Mouse (Mus musculus) CH12.LX (cell line): ENCODE data around the gene Pam16. TPM values are rescaled to one million over a fixed set of nuclear protein-coding genes. Genes with fewer than 3 reads are reported as not detected.
"Not testable (repeated sequence)": the region's sequence is repeated elsewhere in the genome, so short reads cannot be mapped to it uniquely, and the experiment has no call there.

Experiments used
- DNase-seq: peaks from one replicate; pipeline ENCODE4 v3.0.0-alpha.2; 2013; ENCODE audit errors: extremely low read depth
- H3K27ac ChIP-seq: 2 replicates; pipeline ENCODE4 v1.5.1; 2012; ENCODE audit warnings: low read depth, mild to moderate bottlenecking, control low read depth, moderate library complexity; ENCODE audit not compliant: insufficient read depth
- H3K27me3 ChIP-seq: replicated peaks from 2 replicates; pipeline ENCODE3; 2012; ENCODE audit warnings: inconsistent platforms
- H3K36me3 ChIP-seq, 2 experiments: replicated peaks in 1 of 2; 2 replicates each; pipeline versions ENCODE3 to v1.6.1; 2012; ENCODE audit warnings: inconsistent platforms in 1 of 2, low read length in 1 of 2, mild to moderate bottlenecking in 1 of 2, mixed read lengths in 1 of 2, moderate library complexity in 1 of 2; ENCODE audit not compliant: control insufficient read depth in 1 of 2, insufficient read depth in 1 of 2
- H3K4me1 ChIP-seq, 2 experiments: 2 replicates each; pipeline ENCODE4 v1.6.1; 2012; ENCODE audit warnings: inconsistent platforms in 1 of 2, moderate library complexity in 1 of 2; ENCODE audit not compliant: insufficient read depth in 2 of 2, control insufficient read depth in 1 of 2
- H3K4me2 ChIP-seq: 2 replicates; pipeline ENCODE4 v1.6.1; 2012; ENCODE audit warnings: low read depth, mild to moderate bottlenecking, control low read depth; ENCODE audit not compliant: poor library complexity, insufficient read depth, severe bottlenecking
- H3K4me3 ChIP-seq, 3 experiments: fragments of 150-350 bp in 1 of 3; sonication (generic) in 1 of 3; replicated peaks in 1 of 3; 2 replicates each; pipeline versions ENCODE3 to v1.5.1; 2011 to 2012; ENCODE audit warnings: low read depth in 2 of 3, low read length in 2 of 3, mild to moderate bottlenecking in 2 of 3, moderate library complexity in 2 of 3, control low read depth in 1 of 3, improper control_type of control experiment in 1 of 3, inconsistent platforms in 1 of 3, mixed read lengths in 1 of 3; ENCODE audit not compliant: poor library complexity in 1 of 3
- H3K79me2 ChIP-seq: replicated peaks from 2 replicates; pipeline ENCODE4 v1.6.1; 2012; ENCODE audit warnings: mild to moderate bottlenecking, moderate library complexity; ENCODE audit not compliant: control insufficient read depth, poor library complexity, insufficient read depth, severe bottlenecking; ENCODE audit errors: extremely low read depth
- H3K9ac ChIP-seq: 2 replicates; pipeline ENCODE4 v1.6.1; 2012; ENCODE audit warnings: low read depth, mild to moderate bottlenecking, control low read depth, moderate library complexity; ENCODE audit not compliant: insufficient read depth
- H3K9me3 ChIP-seq: replicated peaks from 2 replicates; pipeline ENCODE3; 2012; ENCODE audit warnings: low read length, inconsistent platforms, mixed read lengths
- BHLHE40 ChIP-seq: IDR thresholded peaks from 2 replicates; pipeline ENCODE4 v1.6.1; 2011; ENCODE audit warnings: mild to moderate bottlenecking, low read depth, low read length, improper control_type of control experiment
- CHD2 ChIP-seq: IDR thresholded peaks from 2 replicates; pipeline ENCODE4 v1.6.1; 2011; ENCODE audit warnings: low read length, improper control_type of control experiment
- CTCF ChIP-seq, 2 experiments: IDR thresholded peaks in 1 of 2; conservative IDR thresholded peaks in 1 of 2; 2 replicates each; pipeline ENCODE4 v1.5.1; 2011 to 2012; ENCODE audit warnings: low read depth in 2 of 2, low read length in 2 of 2, improper control_type of control experiment in 1 of 2, inconsistent platforms in 1 of 2, mild to moderate bottlenecking in 1 of 2, moderate library complexity in 1 of 2
- E2F4 ChIP-seq: IDR thresholded peaks from 2 replicates; pipeline ENCODE4 v1.6.1; 2011; ENCODE audit warnings: low read depth, low read length, improper control_type of control experiment; ENCODE audit not compliant: insufficient replicate concordance
- EP300 ChIP-seq: IDR thresholded peaks from 2 replicates; pipeline ENCODE4 v1.6.1; 2011; ENCODE audit warnings: low read length, improper control_type of control experiment
- ETS1 ChIP-seq: conservative IDR thresholded peaks from 2 replicates; pipeline ENCODE4 v1.6.1; 2012; ENCODE audit warnings: low read depth, mild to moderate bottlenecking, inconsistent platforms, low read length, improper control_type of control experiment, moderate library complexity
- GABPA ChIP-seq: IDR thresholded peaks from 2 replicates; pipeline ENCODE4 v1.6.1; 2012; ENCODE audit warnings: low read depth, low read length, improper control_type of control experiment, inconsistent platforms; ENCODE audit not compliant: insufficient replicate concordance
- HCFC1 ChIP-seq: IDR thresholded peaks from 2 replicates; pipeline ENCODE4 v1.6.1; 2012; ENCODE audit warnings: low read depth, mild to moderate bottlenecking, inconsistent platforms, low read length, improper control_type of control experiment
- IRF4 ChIP-seq: IDR thresholded peaks from 2 replicates; pipeline ENCODE4 v1.6.1; 2014; ENCODE audit warnings: low read depth, mild to moderate bottlenecking, inconsistent platforms, low read length, improper control_type of control experiment
- JUN ChIP-seq: IDR thresholded peaks from 2 replicates; pipeline ENCODE4 v1.6.1; 2011; ENCODE audit warnings: low read depth, mild to moderate bottlenecking, low read length, improper control_type of control experiment, moderate library complexity; ENCODE audit not compliant: insufficient read depth
- JUND ChIP-seq: conservative IDR thresholded peaks from 2 replicates; pipeline ENCODE4 v1.6.1; 2011; ENCODE audit warnings: low read depth, low read length, improper control_type of control experiment
- MAFK ChIP-seq: IDR thresholded peaks from 2 replicates; pipeline ENCODE4 v1.6.1; 2011; ENCODE audit warnings: low read length, improper control_type of control experiment; ENCODE audit not compliant: insufficient replicate concordance
- MAX ChIP-seq: IDR thresholded peaks from 2 replicates; pipeline ENCODE4 v1.6.1; 2011; ENCODE audit warnings: low read length, improper control_type of control experiment
- MAZ ChIP-seq: IDR thresholded peaks from 2 replicates; pipeline ENCODE4 v1.6.1; 2012; ENCODE audit warnings: low read depth, mild to moderate bottlenecking, inconsistent platforms, low read length, improper control_type of control experiment, moderate library complexity
- MEF2A ChIP-seq: IDR thresholded peaks from 2 replicates; pipeline ENCODE4 v1.6.1; 2014; ENCODE audit warnings: low read depth, mild to moderate bottlenecking, inconsistent platforms, low read length, improper control_type of control experiment, borderline replicate concordance
- MXI1 ChIP-seq: IDR thresholded peaks from 2 replicates; pipeline ENCODE4 v1.6.1; 2011; ENCODE audit warnings: mild to moderate bottlenecking, low read depth, low read length, improper control_type of control experiment
- MYC ChIP-seq: IDR thresholded peaks from 2 replicates; pipeline ENCODE4 v1.6.1; 2011; ENCODE audit warnings: low read depth, mild to moderate bottlenecking, improper control_type of control experiment, low read length
- RCOR1 ChIP-seq: conservative IDR thresholded peaks from 2 replicates; pipeline ENCODE4 v1.6.1; 2012; ENCODE audit warnings: low read depth, mild to moderate bottlenecking, inconsistent platforms, low read length, improper control_type of control experiment
- TCF12 ChIP-seq: IDR thresholded peaks from 2 replicates; pipeline ENCODE4 v1.6.1; 2014; ENCODE audit warnings: low read depth, mild to moderate bottlenecking, inconsistent platforms, low read length, improper control_type of control experiment
- USF1 ChIP-seq: IDR thresholded peaks from 2 replicates; pipeline ENCODE4 v1.6.1; 2014; ENCODE audit warnings: low read depth, mild to moderate bottlenecking, inconsistent platforms, low read length, improper control_type of control experiment
- USF2 ChIP-seq: conservative IDR thresholded peaks from 2 replicates; pipeline ENCODE4 v1.6.1; 2011; ENCODE audit warnings: low read depth, low read length, improper control_type of control experiment
- ZNF384 ChIP-seq: IDR thresholded peaks from 2 replicates; pipeline ENCODE4 v1.6.1; 2012; ENCODE audit warnings: low read depth, low read length, improper control_type of control experiment, inconsistent platforms
- dilution Hi-C: fragments of 300-500 bp; cut with MboI; formaldehyde crosslinking; loops from 2 replicates; pipeline ENCODE4 v1.14.3; 2020; ENCODE audit warnings: low sequenced_read_pairs; ENCODE audit not compliant: extremely low pct_unique_long_range_greater_than_20kb, extremely low pct_ligation_motif_present
- in situ Hi-C: fragments of 300-500 bp; cut with MboI; formaldehyde crosslinking; loops from 3 replicates; pipeline ENCODE4 v1.14.3; 2019; ENCODE audit warnings: low sequenced_read_pairs, low pct_ligation_motif_present, low pct_unique_long_range_greater_than_20kb, mixed read lengths
- polyA plus RNA-seq: library from polyadenylated mRNA; unstranded; fragments of >175 nt; gene quantifications from 2 replicates; pipeline ENCODE4 v1.2.1, GENCODE M21; 2012; ENCODE audit warnings: low read depth; ENCODE audit not compliant: insufficient read length
- total RNA-seq, 2 experiments: library from RNA; depleted of rRNA; stranded (reverse); fragments of 300-350 nt in 1 of 2; fragments of >200 nt in 1 of 2; gene quantifications; 2 replicates each; pipeline ENCODE4 v1.2.3; 2012 to 2014

The Pam16 gene
- total and polyA plus RNA-seq, 3 experiments = 11.6 to 152 (median 103) TPM

DNA sequence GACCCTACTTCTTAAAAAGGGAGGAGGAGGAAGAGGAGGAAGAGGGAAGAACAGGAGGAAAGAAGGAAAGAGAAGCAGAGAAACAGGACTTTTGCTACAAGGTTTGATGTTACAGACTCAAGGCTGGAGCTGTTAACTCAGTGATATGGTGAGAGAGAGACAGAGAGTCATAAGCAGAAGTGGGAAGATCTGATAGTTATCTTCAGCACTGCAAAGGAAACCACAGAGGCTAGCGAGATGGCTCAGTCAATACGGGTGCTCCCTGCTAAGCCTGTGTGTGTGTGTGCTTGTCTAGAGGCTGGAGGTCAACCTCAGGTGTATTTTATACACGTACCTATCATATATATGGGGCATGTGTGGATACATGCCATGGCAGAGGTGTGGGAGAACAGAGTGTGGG lies 41.0 kb downstream of the Pam16 start:
- no peak overlapping the region for H3K4me3 ChIP-seq
- TF ChIP-seq JUND = peak; percentile 44; the same call in 1 of the 2 replicates
- no peak for TF ChIP-seq E2F4
- TF ChIP-seq EP300 = peak; percentile 92
- TF ChIP-seq MEF2A = peak; percentile 67; the same call in 1 of the 2 replicates
- TF ChIP-seq MXI1 = no peak
- no peak for TF ChIP-seq MAFK
- no peak for TF ChIP-seq ETS1
- 0 out of 2 replicates have a peak, but pooled peaks have one; percentile 56 for TF ChIP-seq MYC
- no peak for TF ChIP-seq GABPA
- TF ChIP-seq USF2 = no peak
- 0 out of 2 replicates have a peak, but pooled peaks have one; percentile 26 for TF ChIP-seq BHLHE40
- no peak for TF ChIP-seq MAX
- TF ChIP-seq JUN = no peak
- TF ChIP-seq TCF12 = no peak
- TF ChIP-seq MAZ = no peak
- no peak for TF ChIP-seq RCOR1
- TF ChIP-seq USF1 = no peak
- TF ChIP-seq HCFC1 = no peak
- peak; percentile 94 for TF ChIP-seq IRF4
- no peak for TF ChIP-seq CTCF (conservative IDR thresholded peaks at IDR 0.05 in 1 of 2, IDR thresholded peaks at IDR 0.05 in 1 of 2; ENCODE audit: low read depth in 2 of 2, low read length in 2 of 2)
- no peak for TF ChIP-seq CHD2
- no peaks in the 10 kb centered on the region for H3K9me3 ChIP-seq
- in situ Hi-C loops (no loop called here), dilution Hi-C loops (no loop called here)
- H3K79me2 ChIP-seq = no peaks in the 10 kb centered on the region
- peaks cover 20 to 43% of the 10 kb centered on the region in 2 experiments for H3K4me1 ChIP-seq
- H3K36me3 ChIP-seq = no peaks in the 10 kb centered on the region
- peak overlapping the region; percentile 64 for H3K4me2 ChIP-seq
- no peak overlapping the region for H3K27ac ChIP-seq
- H3K27me3 ChIP-seq = no peaks in the 10 kb centered on the region
- H3K9ac ChIP-seq = peak overlapping the region; percentile 44
- DNase-seq = peak; percentile 77

DNA sequence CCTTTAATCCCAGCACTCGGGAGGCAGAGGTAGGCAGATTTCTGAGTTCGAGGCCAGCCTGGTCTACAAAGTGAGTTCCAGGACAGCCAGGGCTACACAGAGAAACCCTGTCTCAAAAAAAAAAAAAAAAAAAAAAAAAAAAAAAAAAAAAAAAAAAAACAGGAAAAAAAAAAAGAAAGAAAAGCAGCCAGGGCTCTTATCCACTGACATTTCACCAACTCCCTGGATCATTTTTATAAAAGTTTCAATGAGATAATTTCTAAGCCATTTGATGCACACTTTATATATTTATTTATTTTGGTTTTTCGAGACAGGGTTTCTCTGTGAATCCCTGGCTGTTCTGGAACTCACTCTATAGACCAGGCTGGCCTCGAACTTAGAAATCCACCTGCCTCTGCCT lies 43.6 kb downstream of the Pam16 start:
- H3K9me3 ChIP-seq, H3K27me3 ChIP-seq, H3K4me2 ChIP-seq, in situ Hi-C loops, H3K79me2 ChIP-seq, dilution Hi-C loops, H3K4me3 ChIP-seq, H3K36me3 ChIP-seq, H3K9ac ChIP-seq, DNase-seq, H3K27ac ChIP-seq: not testable (repeated sequence)
- H3K4me1 ChIP-seq = peaks cover 16 to 38% of the 10 kb centered on the region in 2 experiments
- TF ChIP-seq ZNF384 = peak; percentile 77
